Mouse (Mus musculus): Measurements from ENCODE around the gene 1700001C19Rik.

The 1700001C19Rik gene

DNA sequence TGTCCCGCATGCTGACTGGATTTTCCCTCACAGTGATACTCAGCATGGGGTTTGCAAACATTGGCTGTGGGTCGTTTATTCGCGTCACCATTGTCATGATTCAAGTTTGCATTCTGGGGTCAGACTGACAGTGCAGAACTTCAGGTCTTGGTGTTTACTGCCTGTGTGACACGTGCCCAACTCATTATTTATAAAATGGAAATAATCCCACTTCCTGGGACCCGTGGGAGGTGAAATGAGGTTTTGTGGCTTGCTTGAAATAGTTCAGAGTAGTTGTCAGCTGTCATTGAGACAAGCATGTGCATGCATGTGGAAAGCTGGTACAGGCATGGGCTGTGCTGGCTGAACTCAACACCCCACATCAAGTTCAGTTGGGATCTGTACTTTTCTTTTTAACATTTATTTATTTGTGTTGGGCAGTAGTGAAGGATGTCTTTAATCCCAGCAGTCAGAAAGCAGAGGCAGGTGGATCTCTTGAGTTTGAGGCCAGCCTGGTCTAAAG, 60.3 kb downstream of the 1700001C19Rik start:
- no peak for DNase-seq (ENCODE audit: low spot score in 2 of 2)

- DNase-seq (ENCODE audit: low spot score in 2 of 2) = no peak
Observed at GRCm38 (mm10) chr17:47373991-47374390, 63.2 kb downstream of the 1700001C19Rik start.

- peak in 1 of 2 experiments; percentile 63 for DNase-seq (ENCODE audit: low spot score in 2 of 2)
Observed at GRCm38 (mm10) chr17:47371451-47371850, 65.7 kb downstream of the 1700001C19Rik start.

- DNase-seq (ENCODE audit: low spot score in 2 of 2) = no peak
Observed at GRCm38 (mm10) chr17:47369087-47369443, 68.1 kb downstream of the 1700001C19Rik start.

DNA sequence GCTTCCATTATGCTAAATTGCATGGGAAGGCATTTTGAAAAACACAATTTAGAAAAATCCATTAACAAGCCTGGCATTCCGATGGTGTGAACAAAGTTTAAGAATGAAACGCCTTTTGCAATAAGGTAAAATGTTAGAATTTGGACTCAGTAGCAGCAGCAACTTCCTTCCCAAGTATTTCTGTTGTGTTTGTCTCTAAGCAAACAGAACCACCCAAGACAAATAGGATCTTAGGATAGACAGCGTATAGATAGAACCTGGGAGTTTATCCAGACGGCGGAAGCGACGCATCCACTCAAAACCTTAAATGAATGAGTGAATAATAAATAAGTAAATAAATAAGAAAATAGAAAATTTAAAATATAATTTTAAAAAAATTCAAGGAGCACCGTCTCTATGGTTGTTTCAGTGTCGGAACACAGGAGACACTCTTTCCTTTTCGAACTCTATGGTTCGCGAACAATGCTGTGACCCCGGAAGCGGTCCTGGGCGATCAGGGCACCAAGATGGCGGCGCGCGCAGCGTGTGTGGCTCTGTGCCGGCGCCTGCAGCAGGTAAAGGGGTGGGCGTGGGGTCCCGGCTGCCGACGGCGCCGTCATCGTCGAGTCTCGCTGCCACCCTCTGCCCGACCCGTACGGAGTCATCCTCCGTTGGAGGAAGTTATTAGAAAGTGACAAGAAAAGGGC, 68.6 kb downstream of the 1700001C19Rik start, which contains the start of gene Mrps10:
Gene Mrps10, plus strand, starts transcription at position 487 of the 686 bp plus-strand sequence.
- peak; percentile 59 to 90 for DNase-seq (ENCODE audit: low spot score in 2 of 2)

Data from left cerebral cortex, adult 9 months (tissue).